Mouse (Mus musculus): Measurements from ENCODE around the gene Scel.

GRCm38 (mm10) chr14:103481514-103481913 is 31.6 kb upstream of the Scel start:
- TF ChIP-seq CTCF (IDR thresholded peaks at IDR 0.05; ENCODE audit: borderline replicate concordance, control insufficient read depth, extremely low read depth, insufficient read depth, low read length, poor library complexity) (no peak), POLR2A (IDR thresholded peaks at IDR 0.05; ENCODE audit: control insufficient read depth, extremely low read depth, insufficient read depth, low read length, poor library complexity) (no peak)

Measured in thymus, adult 2 months (tissue).